Mouse (Mus musculus) hindbrain, embryonic 12.5 days (tissue): ENCODE results near the gene Gemin6. TPM values are rescaled to one million over a fixed set of nuclear protein-coding genes. Genes with fewer than 3 reads are reported as not detected.
"Not testable (repeated sequence)": the region's sequence is repeated elsewhere in the genome, so short reads cannot be mapped to it uniquely, and the experiment has no call there.

Experiments used
- ATAC-seq: fragments of 200-750 bp; cut with Nextera tagmentation; 2 replicates; pipeline ENCODE4 v1.8.0; 2017; ENCODE audit warnings: moderate TSS enrichment; ENCODE audit not compliant: low FRiP score
- H3K27ac ChIP-seq: fragments of 300-500 bp; sonication (generic); 2 replicates; pipeline ENCODE4 v1.5.1; 2016; ENCODE audit warnings: mild to moderate bottlenecking
- H3K27me3 ChIP-seq: fragments of 300-500 bp; sonication (generic); 2 replicates; pipeline ENCODE4 v1.6.1; 2016; ENCODE audit warnings: mild to moderate bottlenecking
- H3K36me3 ChIP-seq: fragments of 300-500 bp; sonication (generic); 2 replicates; pipeline ENCODE4 v1.6.1; 2016; ENCODE audit warnings: mild to moderate bottlenecking
- H3K4me1 ChIP-seq: fragments of 300-500 bp; sonication (generic); 2 replicates; pipeline ENCODE4 v1.6.1; 2016
- H3K4me2 ChIP-seq: fragments of 300-500 bp; sonication (generic); replicated peaks from 2 replicates; pipeline ENCODE4 v1.6.1; 2016; ENCODE audit warnings: mild to moderate bottlenecking
- H3K4me3 ChIP-seq: fragments of 300-500 bp; sonication (generic); 2 replicates; pipeline ENCODE4 v1.5.1; 2016; ENCODE audit warnings: mild to moderate bottlenecking
- H3K9ac ChIP-seq: fragments of 300-500 bp; sonication (generic); 2 replicates; pipeline ENCODE4 v1.6.1; 2016; ENCODE audit warnings: mild to moderate bottlenecking, moderate library complexity
- H3K9me3 ChIP-seq: fragments of 300-500 bp; sonication (generic); replicated peaks from 2 replicates; pipeline ENCODE4 v1.6.1; 2016; ENCODE audit warnings: mild to moderate bottlenecking
- WGBS: fragments of 180-500 bp; shearing (Covaris S2); methylation state at CpG from one replicate; pipeline ENCODE4 v1.1.7; 2016; 5-methylcytosine and 5-hydroxymethylcytosine counted together
- polyA plus RNA-seq: library from polyadenylated mRNA; unstranded; fragments of >200 nt; fragmentation: Nextera tagmentation; extraction: Ambion mirVana; gene quantifications from 2 replicates; pipeline ENCODE4 v1.2.1, GENCODE M21; 2016

Gene Gemin6
- polyA plus RNA-seq, 1 experiment from 2014 or later: 25.6 TPM

- ATAC-seq: peak; percentile 93
- under 1% methylated on average over 84 of the region's 95 CpGs for WGBS
- Histone ChIP-seq H3K9me3 (no peaks in the 10 kb centered on the region), H3K4me3 (peak within 1 kb of the TSS; percentile 87), H3K27ac (peak within 1 kb of the TSS; percentile 99), H3K9ac (peak within 1 kb of the TSS; percentile 97), H3K27me3 (no peaks in the 10 kb centered on the region), H3K4me1 (peaks cover 11% of the 10 kb centered on the region; the same call in 1 of the 2 replicates), H3K4me2 (peak within 1 kb of the TSS; percentile 87), H3K36me3 (peaks cover 25% of the 10 kb centered on the region)
Measured at GRCm38 (mm10) chr17:80206671-80207581, 17.3 kb upstream of the Gemin6 start, which contains the start of the genes Srsf7 and Ttc39d. TSS of gene Srsf7 (minus strand) at chr17:80207307. TSS of gene Ttc39d (plus strand) at chr17:80207460.

GRCm38 (mm10) chr17:80213998-80214397 lies 10.2 kb upstream of the Gemin6 start:
- not testable (repeated sequence) for H3K4me3 ChIP-seq, H3K9me3 ChIP-seq, H3K27ac ChIP-seq, H3K27me3 ChIP-seq, H3K4me1 ChIP-seq, H3K36me3 ChIP-seq, ATAC-seq, H3K9ac ChIP-seq, H3K4me2 ChIP-seq
- WGBS: 90% methylated on average over 4 of the region's 4 CpGs

- Histone ChIP-seq H3K9me3 (no peaks in the 10 kb centered on the region), H3K27me3 (no peaks in the 10 kb centered on the region), H3K27ac (no peak overlapping the region), H3K9ac (no peak overlapping the region), H3K4me2 (no peak overlapping the region), H3K4me1 (peaks cover 4% of the 10 kb centered on the region), H3K4me3 (no peak overlapping the region), H3K36me3 (no peaks in the 10 kb centered on the region)
- ATAC-seq: no peak
- 66% methylated on average over 2 of the region's 2 CpGs for WGBS
Measured at GRCm38 (mm10) chr17:80220131-80220530, 4.1 kb upstream of the Gemin6 start.

GRCm38 (mm10) chr17:80221202-80221601 lies 3.0 kb upstream of the Gemin6 start:
- H3K9me3 ChIP-seq: no peaks in the 10 kb centered on the region
- H3K27ac ChIP-seq: no peak overlapping the region
- H3K4me3 ChIP-seq: no peak overlapping the region
- no peaks in the 10 kb centered on the region for H3K27me3 ChIP-seq
- H3K36me3 ChIP-seq: no peaks in the 10 kb centered on the region
- no peak for ATAC-seq
- no peak overlapping the region for H3K9ac ChIP-seq
- peaks cover 5% of the 10 kb centered on the region for H3K4me1 ChIP-seq
- WGBS: 74% methylated on average over 9 of the region's 9 CpGs
- no peak overlapping the region for H3K4me2 ChIP-seq

- ATAC-seq: no peak
Measured at GRCm38 (mm10) chr17:80221890-80222628, 2.2 kb upstream of the Gemin6 start.

GRCm38 (mm10) chr17:80223829-80224228 lies 412 bp upstream of the Gemin6 start:
- ATAC-seq: peak; percentile 64
- H3K27ac ChIP-seq: peak overlapping the region; percentile 81; the same call in 1 of the 2 replicates
- WGBS: 11% methylated on average over 9 of the region's 9 CpGs

More at GRCm38 (mm10) chr17:80221890-80222628, 2.2 kb upstream of the Gemin6 start:
- Histone ChIP-seq H3K4me3 (no peak overlapping the region), H3K9me3 (no peaks in the 10 kb centered on the region), H3K36me3 (no peaks in the 10 kb centered on the region), H3K9ac (no peak overlapping the region), H3K4me2 (no peak overlapping the region), H3K4me1 (peaks cover 5% of the 10 kb centered on the region), H3K27me3 (no peaks in the 10 kb centered on the region), H3K27ac (no peak overlapping the region)
- WGBS: 62% methylated on average over 3 of the region's 3 CpGs

GRCm38 (mm10) chr17:80225142-80225541 lies 901 bp downstream of the Gemin6 start:
- H3K27me3 ChIP-seq, H3K36me3 ChIP-seq, ATAC-seq, H3K9me3 ChIP-seq, H3K27ac ChIP-seq, H3K4me1 ChIP-seq: not testable (repeated sequence)
- peak overlapping the region; percentile 76 for H3K4me2 ChIP-seq
- peak overlapping the region; percentile 65 for H3K9ac ChIP-seq
- WGBS: 56% methylated on average over 5 of the region's 5 CpGs
- peak overlapping the region; percentile 57 for H3K4me3 ChIP-seq

More at GRCm38 (mm10) chr17:80223829-80224228, 412 bp upstream of the Gemin6 start:
- peak overlapping the region; percentile 57 for H3K4me3 ChIP-seq
- H3K36me3 ChIP-seq: peaks cover 3% of the 10 kb centered on the region; the same call in 1 of the 2 replicates
- H3K9ac ChIP-seq: peak overlapping the region; percentile 65; the same call in 1 of the 2 replicates
- no peaks in the 10 kb centered on the region for H3K9me3 ChIP-seq
- peaks cover 5% of the 10 kb centered on the region for H3K4me1 ChIP-seq
- peak overlapping the region; percentile 76 for H3K4me2 ChIP-seq
- no peaks in the 10 kb centered on the region for H3K27me3 ChIP-seq

GRCm38 (mm10) chr17:80229396-80229795 lies 5.2 kb downstream of the Gemin6 start:
- 83% methylated on average over 2 of the region's 2 CpGs for WGBS
- no peak overlapping the region for H3K27ac ChIP-seq
- ATAC-seq: no peak
- H3K9ac ChIP-seq: no peak overlapping the region
- H3K4me2 ChIP-seq: no peak overlapping the region
- H3K4me3 ChIP-seq: no peak overlapping the region
- H3K27me3 ChIP-seq: no peaks in the 10 kb centered on the region
- no peaks in the 10 kb centered on the region for H3K9me3 ChIP-seq
- H3K4me1 ChIP-seq: peaks cover 7% of the 10 kb centered on the region
- H3K36me3 ChIP-seq: peaks cover 9% of the 10 kb centered on the region; the same call in 1 of the 2 replicates

GRCm38 (mm10) chr17:80233844-80234243 lies 9.6 kb downstream of the Gemin6 start:
- Histone ChIP-seq H3K9ac (no peak overlapping the region), H3K4me2 (no peak overlapping the region), H3K27me3 (no peaks in the 10 kb centered on the region), H3K9me3 (no peaks in the 10 kb centered on the region), H3K27ac (no peak overlapping the region), H3K36me3 (peaks cover 21% of the 10 kb centered on the region), H3K4me3 (no peak overlapping the region), H3K4me1 (0 out of 2 replicates have a peak, but pooled peaks cover 2% of the 10 kb centered on the region)
- ATAC-seq: no peak
- 96% methylated on average over 5 of the region's 5 CpGs for WGBS

- no peaks in the 10 kb centered on the region for H3K27me3 ChIP-seq
- H3K4me2 ChIP-seq: no peak overlapping the region
- H3K36me3 ChIP-seq: peaks cover 21% of the 10 kb centered on the region
- H3K4me1 ChIP-seq: 0 out of 2 replicates have a peak, but pooled peaks cover 1% of the 10 kb centered on the region
- H3K4me3 ChIP-seq: no peak overlapping the region
- H3K9ac ChIP-seq: no peak overlapping the region
- H3K27ac ChIP-seq: no peak overlapping the region
- no peaks in the 10 kb centered on the region for H3K9me3 ChIP-seq
- ATAC-seq: no peak
- 88% methylated on average over 7 of the region's 7 CpGs for WGBS
Measured at GRCm38 (mm10) chr17:80234376-80234775, 10.1 kb downstream of the Gemin6 start.

- ATAC-seq: no peak
- Histone ChIP-seq H3K36me3 (peaks cover 30% of the 10 kb centered on the region), H3K27ac (no peak overlapping the region), H3K4me2 (no peak overlapping the region), H3K9me3 (no peaks in the 10 kb centered on the region), H3K4me1 (no peaks in the 10 kb centered on the region), H3K27me3 (no peaks in the 10 kb centered on the region), H3K9ac (no peak overlapping the region), H3K4me3 (no peak overlapping the region)
- WGBS: 83% methylated on average over 3 of the region's 3 CpGs
Measured at GRCm38 (mm10) chr17:80235477-80235876, 11.2 kb downstream of the Gemin6 start.

- ATAC-seq: no peak
- Histone ChIP-seq H3K4me3 (no peak overlapping the region), H3K27me3 (no peaks in the 10 kb centered on the region), H3K36me3 (peaks cover 40% of the 10 kb centered on the region), H3K4me1 (no peaks in the 10 kb centered on the region), H3K9ac (no peak overlapping the region), H3K4me2 (no peak overlapping the region), H3K9me3 (no peaks in the 10 kb centered on the region), H3K27ac (no peak overlapping the region)
- WGBS: 91% methylated on average over 3 of the region's 3 CpGs
Measured at GRCm38 (mm10) chr17:80236805-80237204, 12.6 kb downstream of the Gemin6 start.
